Mouse (Mus musculus) left cerebral cortex, postnatal 4 days (tissue): ENCODE data around the gene Rfx7. TPM values are rescaled to one million over a fixed set of nuclear protein-coding genes. Genes with fewer than 3 reads are reported as not detected.
A peak's percentile ranks its signal among the peaks of the same experiment; 100 is the strongest.
"Not testable (repeated sequence)": the region's sequence is repeated elsewhere in the genome, so short reads cannot be mapped to it uniquely, and the experiment has no call there.

Experiments used
- DNase-seq: peaks from one replicate; pipeline ENCODE4 v3.0.0-alpha.2; 2022
- intact Hi-C: fragments of 180-260 bp; cut with DNase I; formaldehyde crosslinking; loops from one replicate; pipeline ENCODE4 v1.15.1; 2025
- total RNA-seq, 2 experiments: library from RNA; stranded (reverse); gene quantifications; 2 replicates each; pipeline ENCODE4 v1.2.3; 2021

Rfx7 gene
- total RNA-seq, 2 experiments from 2014 or later, result 54.6 to 59.8 TPM

DNA sequence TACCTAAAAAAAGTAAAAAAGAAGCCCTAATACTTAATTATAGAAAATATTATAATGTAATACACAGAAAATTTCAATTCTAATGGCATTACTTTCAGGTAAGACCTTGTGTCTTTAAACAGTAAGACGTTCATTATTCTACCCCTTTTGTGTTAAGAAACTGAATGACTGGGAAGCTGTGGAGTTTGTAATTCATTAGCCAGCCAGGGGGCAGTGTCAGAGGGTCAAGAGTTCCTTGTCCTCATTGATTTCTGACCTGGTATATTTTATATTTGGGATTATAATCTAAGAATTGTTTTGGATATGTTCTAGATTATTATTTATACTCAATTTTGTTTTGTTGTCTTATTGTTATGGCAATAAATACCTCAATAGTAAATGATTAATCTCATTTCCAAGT, 5.0 kb downstream of the Rfx7 start:
- intact Hi-C loops, result no loop called here
- no peak for DNase-seq

DNA sequence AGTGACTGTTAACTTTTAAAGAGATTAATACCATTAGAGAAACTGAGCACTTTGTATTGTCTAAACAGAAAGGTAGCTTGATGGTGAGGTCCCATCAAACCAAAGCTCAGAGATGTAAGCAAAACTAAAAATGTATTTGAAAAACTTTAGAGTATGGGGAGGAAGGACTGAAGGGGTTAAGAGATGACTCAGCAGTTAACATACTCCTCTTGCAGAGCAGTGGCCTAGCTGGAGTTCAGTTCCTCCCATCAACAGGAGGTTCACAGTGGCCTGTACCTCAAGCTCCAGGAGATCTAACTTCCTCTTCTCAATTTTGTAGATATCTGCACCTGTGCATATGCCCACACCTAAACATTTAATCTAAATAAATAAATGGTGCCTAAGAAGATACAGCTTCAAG, 11.6 kb downstream of the Rfx7 start:
- DNase-seq, result no peak
- intact Hi-C loops, result no loop called here

DNA sequence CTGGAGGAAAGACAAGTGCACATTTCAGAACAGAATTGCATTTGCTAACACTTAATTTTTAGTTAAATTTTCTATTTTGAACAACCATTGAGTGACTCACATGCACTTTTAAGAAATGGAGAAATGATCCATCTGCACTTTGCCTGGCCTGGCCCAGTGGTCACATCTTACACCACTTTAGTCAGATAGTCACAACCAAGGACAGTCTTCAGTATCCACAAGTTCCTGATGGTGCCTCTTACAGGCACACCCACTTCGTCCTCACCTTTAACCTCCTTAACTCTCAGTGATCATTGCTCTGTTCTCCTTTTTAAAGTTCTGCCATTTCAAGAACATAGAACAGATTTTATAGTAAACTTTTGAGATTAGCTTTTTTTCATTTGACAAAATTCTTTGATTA, 26.7 kb downstream of the Rfx7 start:
- intact Hi-C loops, result no loop called here
- no peak for DNase-seq

DNA sequence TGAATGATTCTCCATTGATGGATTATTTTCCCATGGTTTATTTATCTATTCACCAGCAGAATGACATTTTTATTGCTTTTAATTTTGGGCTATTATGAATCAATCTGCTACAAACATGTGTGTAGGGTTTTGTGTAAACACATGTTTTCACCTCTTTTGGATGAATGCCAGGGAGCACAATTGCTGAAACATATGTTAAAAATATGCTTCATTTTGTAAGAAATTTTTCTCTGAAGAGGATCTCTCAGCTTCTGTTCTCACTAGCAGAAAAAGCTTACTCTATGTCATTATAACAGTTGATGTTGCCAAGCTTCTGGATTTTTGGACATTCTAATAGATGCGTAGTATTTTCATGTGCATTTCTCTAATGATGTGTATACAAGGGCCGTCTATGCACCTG, 28.3 kb downstream of the Rfx7 start:
- intact Hi-C loops, result no loop called here
- DNase-seq, result no peak

DNA sequence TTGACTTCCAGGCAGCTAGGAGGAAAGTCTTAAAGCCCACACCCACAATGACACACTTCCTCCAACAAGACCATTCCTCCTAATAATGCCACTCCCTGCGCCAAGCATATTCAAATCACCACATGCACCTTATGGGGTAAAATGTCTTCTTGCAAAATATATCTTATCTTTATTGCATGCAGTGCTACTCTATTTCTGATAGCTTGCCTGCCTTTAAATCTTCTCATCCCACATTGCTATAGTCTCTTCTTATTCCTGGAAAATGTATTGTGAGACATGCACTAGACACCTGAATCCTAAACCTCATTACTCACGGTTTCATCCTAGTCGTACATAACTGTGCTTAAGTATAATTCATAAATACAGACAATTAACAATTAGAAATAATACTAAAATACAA, 31.2 kb downstream of the Rfx7 start:
- no peak for DNase-seq
- intact Hi-C loops, result no loop called here

DNA sequence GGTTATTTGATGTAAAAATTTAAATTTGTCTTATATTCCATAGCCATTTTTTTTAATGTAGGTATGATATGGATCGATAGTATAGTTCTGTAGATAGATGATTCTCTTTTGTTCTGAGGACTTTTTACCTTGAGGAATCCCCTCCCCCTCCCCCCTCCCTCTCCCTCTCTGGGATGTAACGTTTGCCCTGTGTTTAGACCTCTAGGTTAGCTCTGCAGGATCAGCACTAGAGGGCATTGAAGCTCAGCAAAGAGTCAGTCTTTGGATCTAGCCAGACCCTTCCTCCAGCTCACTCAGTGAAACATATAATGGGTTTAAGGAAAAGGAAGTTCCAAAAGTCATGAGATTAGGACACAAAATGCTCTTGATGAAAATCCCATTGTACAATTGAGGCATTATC, 35.1 kb downstream of the Rfx7 start:
- intact Hi-C loops, result no loop called here
- no peak for DNase-seq

DNA sequence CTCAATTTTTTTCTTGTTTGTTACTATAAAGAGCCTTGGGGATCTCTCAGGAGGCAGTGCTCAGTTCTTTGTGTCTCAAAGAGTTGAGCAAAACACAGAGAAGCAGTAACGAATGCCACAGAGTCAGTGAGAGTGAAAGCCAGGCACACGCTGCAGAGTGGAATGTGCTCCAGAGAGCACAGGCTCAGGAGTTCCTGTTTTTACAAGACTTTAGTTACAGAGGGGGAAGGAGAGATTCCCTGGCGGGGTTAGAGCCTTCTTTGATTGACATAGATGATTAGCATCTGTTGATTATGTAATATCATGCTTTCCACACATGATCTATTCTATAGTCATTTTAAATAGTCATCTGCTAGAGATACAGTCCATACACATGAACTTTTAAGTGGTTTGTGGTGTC, 48.2 kb downstream of the Rfx7 start:
- intact Hi-C loops, result no loop called here
- no peak for DNase-seq

DNA sequence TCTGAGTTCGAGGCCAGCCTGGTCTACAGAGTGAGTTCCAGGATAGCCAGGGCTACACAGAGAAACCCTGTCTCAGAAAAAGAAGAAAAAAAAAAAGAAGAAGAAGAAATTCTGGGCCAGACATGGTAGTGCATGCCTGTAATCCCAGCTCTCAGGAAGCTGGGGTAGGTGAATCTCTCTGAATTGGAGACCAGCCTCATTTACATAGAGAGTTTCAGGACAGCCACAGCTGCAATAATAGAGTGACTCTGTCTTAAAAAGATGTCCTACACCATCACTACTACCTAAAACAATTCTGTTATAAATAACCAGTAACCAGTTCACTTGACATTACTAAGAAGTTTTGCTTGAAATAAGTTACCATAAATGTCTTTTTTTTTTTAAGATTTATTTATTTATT, 58.8 kb downstream of the Rfx7 start:
- intact Hi-C loops, result no loop called here

DNA sequence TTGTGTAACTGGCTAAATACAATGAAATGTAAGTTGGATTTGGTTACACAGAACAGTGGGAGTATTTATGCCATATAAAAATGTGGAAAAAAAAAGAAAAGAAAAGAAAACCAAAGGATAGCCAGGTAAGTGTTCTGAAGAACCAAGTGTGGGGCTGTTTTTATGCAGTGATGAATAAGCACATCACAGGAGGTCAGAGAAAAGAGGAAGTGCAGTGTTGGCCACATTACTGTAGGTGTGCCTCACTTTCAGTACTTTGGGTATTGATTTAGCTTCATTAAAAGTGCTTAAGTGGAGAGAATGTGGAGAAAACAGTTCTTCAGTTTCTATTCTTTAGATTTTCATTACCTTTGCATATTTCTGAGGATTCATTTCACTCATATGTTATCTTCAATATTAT, 60.0 kb downstream of the Rfx7 start:
- no peak for DNase-seq
- intact Hi-C loops, result no loop called here

More for the DNA sequence above, 58.8 kb downstream of the Rfx7 start:
- DNase-seq, result no peak

DNA sequence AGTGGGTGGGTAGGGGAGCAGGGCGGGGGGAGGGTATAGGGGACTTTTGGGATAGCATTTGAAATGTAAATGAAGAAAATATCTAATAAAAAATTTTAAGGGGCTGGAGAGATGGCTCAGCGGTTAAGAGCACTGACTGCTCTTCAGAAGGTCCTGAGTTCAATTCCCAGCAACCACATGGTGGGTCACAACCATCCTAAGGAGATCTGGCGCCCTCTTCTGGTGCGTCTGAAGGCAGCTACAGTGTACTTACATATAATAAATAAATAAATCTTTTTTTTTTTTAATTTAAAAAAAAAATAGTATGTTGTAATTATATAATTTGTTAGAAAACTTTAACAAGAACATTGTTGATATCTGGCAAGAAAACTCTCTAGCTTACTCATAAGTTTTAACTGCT, 62.6 kb downstream of the Rfx7 start:
- intact Hi-C loops, DNase-seq: not testable (repeated sequence)

DNA sequence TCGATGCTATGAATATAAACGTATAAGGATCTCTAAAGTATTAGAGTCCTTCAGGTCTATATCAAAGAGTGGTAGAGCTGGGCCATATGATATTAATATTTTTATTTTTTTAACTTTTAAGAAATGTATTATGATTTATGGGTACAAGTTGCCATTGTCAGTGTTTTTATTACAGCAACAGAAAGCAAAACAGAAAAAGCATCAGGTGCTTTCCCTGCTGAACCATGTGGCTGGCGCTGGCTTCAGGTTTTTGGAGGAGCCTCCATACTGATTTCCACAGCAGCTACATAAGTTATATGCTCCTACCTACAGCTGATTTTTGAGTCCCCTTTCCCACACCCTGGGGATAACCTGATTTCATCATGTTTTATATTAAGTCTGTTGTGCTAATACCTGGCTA, 68.1 kb downstream of the Rfx7 start:
- DNase-seq, result no peak
- intact Hi-C loops, result no loop called here

DNA sequence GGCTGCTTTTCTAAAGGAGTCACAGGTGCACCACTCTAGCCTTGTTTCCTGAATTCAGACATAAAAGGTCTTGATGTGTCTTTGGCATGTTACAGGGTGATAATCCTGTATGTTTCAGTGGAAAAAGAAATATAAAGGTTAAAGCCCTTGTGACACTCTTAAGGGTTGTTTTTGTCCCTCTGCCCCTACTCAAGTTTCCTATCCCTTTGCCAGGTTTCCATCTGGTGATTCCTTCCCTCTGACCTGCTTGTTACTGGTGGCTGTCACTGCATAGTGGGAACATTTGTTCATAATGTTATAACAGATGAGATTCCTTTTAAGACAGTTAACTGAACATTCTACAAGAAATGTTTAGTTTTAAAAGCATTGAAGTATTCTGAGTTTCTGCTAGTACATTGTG, 77.7 kb downstream of the Rfx7 start:
- intact Hi-C loops, result loop anchor here (10.0 kb wide), 1 partner anchor 65 kb away; no protein-coding TSS in a partner anchor
- DNase-seq, result no peak

DNA sequence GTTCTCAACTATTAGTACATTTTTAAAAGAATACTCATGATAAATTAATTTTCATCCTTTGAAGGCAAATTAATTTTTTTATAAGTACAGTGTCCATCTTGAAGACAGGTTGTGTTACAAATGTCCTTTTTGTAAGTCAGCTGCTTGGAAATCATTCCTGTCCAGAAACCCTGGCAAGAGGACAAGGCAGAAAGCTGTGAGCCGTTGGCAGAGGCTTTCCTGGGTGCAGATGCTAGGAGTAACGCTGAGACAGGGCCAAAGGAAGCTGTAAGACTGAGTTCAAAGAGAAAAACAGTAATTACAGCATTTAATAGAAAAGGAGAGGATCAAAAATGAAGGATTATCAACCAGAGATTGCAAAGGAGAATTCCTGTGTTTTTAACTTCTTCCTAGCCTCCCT, 81.8 kb downstream of the Rfx7 start:
- intact Hi-C loops, result loop anchor here (10.0 kb wide), 1 partner anchor 61 kb away; no protein-coding TSS in a partner anchor
- peak; percentile 55 for DNase-seq

DNA sequence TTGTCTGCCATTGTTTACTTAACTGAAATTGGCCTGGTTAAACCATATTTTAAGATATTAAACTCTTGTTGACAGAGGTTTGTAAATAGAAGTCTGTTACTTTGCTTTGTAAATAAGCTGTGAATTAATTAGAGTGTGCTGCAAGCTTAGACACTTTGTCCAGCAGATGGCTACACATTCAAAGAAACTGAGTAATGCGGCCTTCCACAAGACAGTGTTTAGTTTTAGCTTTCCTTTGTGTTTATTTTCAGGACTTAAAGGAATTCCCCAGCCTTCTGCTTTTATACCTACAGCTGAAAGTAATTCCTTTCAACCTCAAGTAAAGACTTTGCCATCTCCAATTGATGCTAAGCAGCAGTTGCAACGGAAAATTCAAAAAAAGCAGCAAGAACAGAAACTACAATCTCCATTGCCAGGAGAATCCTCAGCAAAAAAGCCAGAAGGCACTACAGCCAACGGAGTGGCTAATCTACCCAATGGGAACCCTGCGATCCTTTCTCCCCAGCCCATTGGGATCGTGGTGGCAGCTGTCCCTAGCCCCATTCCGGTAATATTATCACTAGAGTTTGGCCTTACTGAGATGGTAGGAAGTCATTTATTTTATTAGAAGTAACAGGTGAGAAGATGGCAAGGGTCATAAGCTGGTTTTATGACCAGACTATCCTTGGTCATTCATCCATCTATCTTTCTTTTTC, 82.9 kb downstream of the Rfx7 start:
- intact Hi-C loops, result loop anchor here (10.0 kb wide), 1 partner anchor 60 kb away; no protein-coding TSS in a partner anchor
- DNase-seq, result peak; percentile 19

DNA sequence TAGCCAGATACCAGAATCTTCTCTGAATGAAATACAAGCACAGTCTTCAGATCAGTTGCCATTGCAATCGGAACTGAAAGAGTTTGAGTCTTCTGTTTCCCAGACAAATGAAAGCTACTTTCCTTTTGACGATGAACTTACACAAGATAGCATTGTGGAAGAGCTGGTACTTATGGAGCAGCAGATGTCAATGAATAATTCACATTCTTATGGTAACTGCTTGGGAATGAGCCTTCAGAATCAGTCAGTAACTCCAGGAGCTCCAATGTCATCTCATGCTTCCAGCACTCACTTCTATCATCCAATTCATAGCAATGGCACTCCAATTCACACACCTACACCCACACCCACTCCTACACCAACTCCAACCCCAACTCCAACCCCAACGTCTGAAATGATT, 86.0 kb downstream of the Rfx7 start:
- no peak for DNase-seq
- intact Hi-C loops, result loop anchor here (10.0 kb wide), 1 partner anchor 57 kb away; no protein-coding TSS in a partner anchor

DNA sequence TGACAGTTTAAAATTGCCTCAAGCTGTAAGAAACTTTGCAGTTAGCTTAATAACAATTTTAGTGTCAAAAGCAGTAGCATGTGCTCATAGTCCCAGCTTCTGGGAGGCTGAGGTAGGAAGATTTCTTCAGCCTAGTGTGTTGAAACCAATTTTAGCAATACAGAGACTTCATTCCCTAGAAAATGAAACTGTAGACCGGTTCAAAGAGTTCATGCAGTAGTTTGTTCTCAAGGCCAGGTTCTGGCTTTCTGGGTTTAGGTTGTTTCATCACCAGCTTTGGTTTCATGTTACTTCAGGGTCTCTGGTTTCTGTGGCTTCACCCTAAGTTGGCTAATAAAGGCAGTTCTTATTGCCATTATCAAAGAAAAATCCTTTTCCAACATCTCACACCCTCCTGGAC, 91.6 kb downstream of the Rfx7 start:
- intact Hi-C loops, result no loop called here
- DNase-seq, result no peak

DNA sequence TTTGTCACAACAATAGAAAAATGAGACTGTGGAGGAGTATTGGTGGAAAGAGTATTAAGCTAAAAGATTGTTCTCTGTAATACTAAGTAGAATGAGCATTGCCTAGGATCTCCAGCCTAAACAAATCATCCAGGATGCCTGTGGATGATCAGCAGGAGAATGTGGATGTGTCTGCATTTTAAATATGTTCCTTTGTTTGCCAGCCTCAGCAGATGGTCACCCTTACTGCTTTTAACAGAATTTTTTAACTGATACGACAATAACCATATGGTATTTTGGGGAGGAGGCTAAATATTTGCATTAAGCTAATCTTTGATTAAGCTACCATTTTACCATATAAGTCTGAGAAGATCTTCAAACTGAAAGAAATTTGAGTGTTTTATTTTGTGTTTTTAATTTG, 95.6 kb downstream of the Rfx7 start:
- intact Hi-C loops, result no loop called here
- DNase-seq, result no peak

DNA sequence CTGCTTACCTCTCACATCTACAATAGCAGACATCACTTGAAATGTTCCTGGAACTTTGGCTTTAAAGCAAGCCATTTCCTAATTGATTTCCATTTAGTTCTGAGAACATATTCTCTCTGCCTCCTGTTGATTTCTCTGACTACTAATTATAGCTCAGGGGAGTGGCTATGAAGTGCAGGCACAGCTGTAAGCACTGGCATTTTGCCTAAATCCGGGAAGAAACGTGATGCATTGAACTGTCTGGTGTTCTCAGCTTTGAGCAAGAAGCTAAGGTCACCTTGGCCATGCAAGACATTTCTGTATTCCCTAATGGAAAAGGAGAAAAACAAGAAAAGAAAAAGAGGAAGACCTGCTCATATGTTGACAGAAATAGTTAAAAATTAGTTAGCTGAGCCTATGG, 96.6 kb downstream of the Rfx7 start:
- peak; percentile 18 for DNase-seq
- intact Hi-C loops, result no loop called here

DNA sequence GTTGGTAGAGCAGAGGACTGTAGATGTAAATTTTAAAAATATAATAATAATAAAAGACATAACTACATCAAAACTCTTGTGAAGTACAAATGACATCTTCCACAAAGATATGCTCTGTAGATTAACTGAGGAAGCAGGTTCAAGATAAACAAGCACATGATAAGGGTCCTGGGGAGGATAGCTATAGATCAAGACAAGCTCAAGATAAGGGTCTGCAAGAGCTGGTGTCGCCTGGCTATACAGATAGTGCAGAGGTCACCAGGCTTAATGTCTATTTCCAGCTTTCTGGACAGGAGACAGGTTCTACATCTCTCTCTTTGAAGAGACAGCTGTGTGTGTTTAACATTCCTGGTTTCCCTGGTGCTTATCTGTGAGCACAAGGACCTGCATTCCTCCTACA, 100.2 kb downstream of the Rfx7 start:
- no peak for DNase-seq
- intact Hi-C loops, result no loop called here

DNA sequence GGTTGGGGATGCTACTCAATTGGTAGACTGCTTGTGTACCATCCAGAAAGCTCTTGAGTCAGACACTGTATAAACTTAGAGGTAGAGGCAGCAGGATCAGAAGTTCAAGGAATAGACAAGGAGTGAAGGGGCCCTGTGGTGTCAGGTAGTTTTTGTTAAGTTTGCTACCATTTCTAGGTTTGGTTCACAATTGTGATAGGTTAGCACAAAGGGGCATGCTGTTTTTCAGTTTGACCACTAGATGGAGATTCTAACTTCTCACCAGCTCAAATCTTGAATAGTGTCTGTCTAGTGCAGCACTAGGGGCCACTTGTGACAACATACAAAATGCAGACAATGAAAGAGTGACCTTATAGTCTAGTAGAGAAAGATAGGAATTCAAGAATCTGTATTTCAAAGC, 103.1 kb downstream of the Rfx7 start:
- DNase-seq, result no peak
- intact Hi-C loops, result loop anchor here (5.0 kb wide), 1 partner anchor 37 kb away; no protein-coding TSS in a partner anchor

DNA sequence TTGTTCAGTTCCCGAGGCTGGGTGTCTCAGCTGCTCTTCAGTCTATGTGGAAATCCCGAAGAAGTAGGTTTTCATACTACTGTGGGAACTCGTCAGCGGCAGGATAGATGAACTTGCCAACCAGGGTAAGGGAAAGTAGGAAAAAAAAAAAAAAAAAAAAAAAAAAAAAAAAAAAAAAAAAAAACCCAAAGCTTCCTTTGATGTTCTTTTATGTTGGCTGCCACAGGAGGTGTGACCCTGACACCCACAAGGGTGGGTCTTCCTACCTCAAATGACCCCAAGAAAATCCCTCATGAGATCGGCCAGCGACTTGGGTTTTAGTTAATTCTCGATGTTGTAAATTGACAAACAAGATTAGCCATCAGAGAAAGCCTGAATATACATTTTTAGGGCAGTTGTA, 104.5 kb downstream of the Rfx7 start:
- intact Hi-C loops, result loop anchor here (5.0 kb wide), 1 partner anchor 36 kb away; no protein-coding TSS in a partner anchor
- DNase-seq, result no peak

DNA sequence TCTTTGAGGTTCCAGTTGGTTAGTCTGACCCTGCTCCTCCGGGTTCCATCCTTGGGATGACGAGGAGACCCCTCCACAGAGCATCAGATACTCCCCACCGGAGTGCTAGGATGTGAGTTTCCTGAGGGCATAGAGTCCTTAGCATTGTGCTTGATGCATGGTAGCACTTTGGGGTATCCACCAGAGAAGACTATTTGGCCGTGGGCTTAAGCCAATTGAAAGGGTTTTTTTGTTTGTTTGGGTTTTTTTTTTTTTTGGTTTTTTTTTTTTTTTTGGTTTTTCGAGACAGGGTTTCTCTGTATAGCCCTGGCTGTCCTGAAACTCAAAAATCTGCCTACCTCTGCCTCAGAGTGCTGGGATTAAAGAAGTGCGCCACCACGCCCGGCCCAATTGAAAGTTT, 105.2 kb downstream of the Rfx7 start:
- DNase-seq, result no peak
- intact Hi-C loops, result loop anchor here (5.0 kb wide), 1 partner anchor 35 kb away; no protein-coding TSS in a partner anchor
